Mouse (Mus musculus) embryonic facial prominence, embryonic 11.5 days (tissue): ENCODE measurements around the gene AI837181. TPM values are rescaled to one million over a fixed set of nuclear protein-coding genes. Genes with fewer than 3 reads are reported as not detected.

Source experiments
- ATAC-seq: fragments of 200-750 bp; cut with Nextera tagmentation; replicated peaks from 2 replicates; pipeline ENCODE4 v1.8.0; 2017; ENCODE audit warnings: low read depth; ENCODE audit not compliant: insufficient number of reproducible peaks, low FRiP score, low TSS enrichment
- DNase-seq: peaks from one replicate; pipeline ENCODE4 v3.0.0-alpha.2; 2015; ENCODE audit warnings: low spot score
- H3K27ac ChIP-seq: fragments of 300-500 bp; sonication (generic); replicated peaks from 2 replicates; pipeline ENCODE4 v1.5.1; 2014; ENCODE audit warnings: mild to moderate bottlenecking, low read depth, low read length, control low read depth
- H3K27me3 ChIP-seq: fragments of 300-500 bp; sonication (generic); 2 replicates; pipeline ENCODE4 v1.6.1; 2014; ENCODE audit warnings: mild to moderate bottlenecking, low read length, moderate library complexity, mixed read lengths; ENCODE audit not compliant: control insufficient read depth, insufficient read depth
- H3K36me3 ChIP-seq: fragments of 300-500 bp; sonication (generic); replicated peaks from 2 replicates; pipeline ENCODE4 v1.6.1; 2014; ENCODE audit warnings: low read depth, mild to moderate bottlenecking, low read length, moderate library complexity, mixed read lengths; ENCODE audit not compliant: control insufficient read depth, insufficient read depth
- H3K4me1 ChIP-seq: fragments of 300-500 bp; sonication (generic); 2 replicates; pipeline ENCODE4 v1.6.1; 2014; ENCODE audit warnings: low read length, mixed read lengths; ENCODE audit not compliant: control insufficient read depth, insufficient read depth
- H3K4me2 ChIP-seq: fragments of 300-500 bp; sonication (generic); 2 replicates; pipeline ENCODE4 v1.6.1; 2014; ENCODE audit warnings: low read depth, mild to moderate bottlenecking, control low read depth, low read length, moderate library complexity
- H3K4me3 ChIP-seq: fragments of 300-500 bp; sonication (generic); 2 replicates; pipeline ENCODE4 v1.5.1; 2014; ENCODE audit warnings: low read depth, low read length, control low read depth
- H3K9ac ChIP-seq: fragments of 300-500 bp; sonication (generic); replicated peaks from 2 replicates; pipeline ENCODE4 v1.6.1; 2014; ENCODE audit warnings: mild to moderate bottlenecking, control low read depth, low read length
- H3K9me3 ChIP-seq: fragments of 300-500 bp; sonication (generic); replicated peaks from 2 replicates; pipeline ENCODE4 v1.6.1; 2016; ENCODE audit warnings: mild to moderate bottlenecking, low read length, inconsistent platforms, mixed read lengths; ENCODE audit not compliant: control insufficient read depth
- WGBS: fragments of 180-500 bp; shearing (Covaris S2); extraction: QIAGEN DNeasy Blood & Tissue Kit; methylation state at CpG from one replicate; pipeline ENCODE4 v1.1.7; 2014; 5-methylcytosine and 5-hydroxymethylcytosine counted together
- polyA plus RNA-seq: library from polyadenylated mRNA; unstranded; fragments of >200 nt; fragmentation: Nextera tagmentation; extraction: Ambion mirVana; gene quantifications from 2 replicates; pipeline ENCODE4 v1.2.1, GENCODE M21; 2014

AI837181 gene
- polyA plus RNA-seq, 1 experiment from 2014 or later = 33.2 TPM

DNA sequence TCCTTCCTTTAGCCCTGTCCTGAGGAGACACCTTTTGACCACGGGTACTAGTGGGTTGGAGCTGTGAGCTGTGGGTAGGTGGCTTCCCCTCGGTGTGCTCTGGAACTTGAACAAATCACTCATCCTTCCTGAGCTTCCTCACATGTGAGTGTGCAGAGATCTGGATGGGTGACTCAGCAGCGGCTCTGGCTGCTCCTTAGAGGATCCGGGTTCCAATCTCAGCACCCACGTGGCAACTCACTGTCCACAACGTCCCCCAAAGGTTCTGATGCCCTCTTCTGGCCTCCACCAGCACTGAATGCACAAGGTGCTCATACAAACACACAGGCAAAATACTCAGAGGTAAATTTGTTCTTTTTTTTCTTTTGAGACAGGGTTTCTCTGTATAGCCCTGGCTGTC lies 26.8 kb downstream of the AI837181 start:
- ATAC-seq = no peak
- H3K4me1 ChIP-seq = peaks cover 12% of the 10 kb centered on the region
- no peaks in the 10 kb centered on the region for H3K36me3 ChIP-seq
- peaks cover 33% of the 10 kb centered on the region for H3K27me3 ChIP-seq
- H3K4me3 ChIP-seq = no peak overlapping the region
- no peak overlapping the region for H3K4me2 ChIP-seq
- no peak overlapping the region for H3K9ac ChIP-seq
- DNase-seq = no peak
- no peak overlapping the region for H3K27ac ChIP-seq
- no peaks in the 10 kb centered on the region for H3K9me3 ChIP-seq
- WGBS = 73% methylated on average over 6 of the region's 6 CpGs

DNA sequence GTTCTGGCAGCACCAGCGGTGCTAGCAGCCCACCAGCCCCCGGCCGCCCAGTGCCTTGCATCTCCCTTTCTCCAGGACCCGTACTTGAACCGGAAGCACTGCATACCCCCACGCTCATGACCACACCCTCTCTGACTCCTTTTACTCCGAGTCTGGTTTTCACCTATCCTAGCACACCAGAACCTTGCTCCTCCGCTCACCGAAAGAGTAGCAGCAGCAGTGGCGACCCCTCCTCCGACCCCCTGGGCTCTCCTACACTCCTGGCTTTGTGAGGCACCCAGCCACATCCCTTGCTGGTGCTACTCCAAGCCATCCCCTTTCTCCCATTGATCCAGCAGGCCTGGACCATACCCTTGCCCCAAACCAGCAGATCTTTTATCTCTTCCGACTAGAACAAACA lies 30.1 kb downstream of the AI837181 start:
- Histone ChIP-seq H3K4me1 (peaks cover 6% of the 10 kb centered on the region; the same call in 1 of the 2 replicates), H3K27ac (no peak overlapping the region), H3K9me3 (no peaks in the 10 kb centered on the region), H3K27me3 (peaks cover 3% of the 10 kb centered on the region; the same call in 1 of the 2 replicates), H3K4me3 (no peak overlapping the region), H3K4me2 (no peak overlapping the region), H3K9ac (no peak overlapping the region), H3K36me3 (no peaks in the 10 kb centered on the region)
- DNase-seq = no peak
- no peak for ATAC-seq
- WGBS = 87% methylated on average over 12 of the region's 12 CpGs

DNA sequence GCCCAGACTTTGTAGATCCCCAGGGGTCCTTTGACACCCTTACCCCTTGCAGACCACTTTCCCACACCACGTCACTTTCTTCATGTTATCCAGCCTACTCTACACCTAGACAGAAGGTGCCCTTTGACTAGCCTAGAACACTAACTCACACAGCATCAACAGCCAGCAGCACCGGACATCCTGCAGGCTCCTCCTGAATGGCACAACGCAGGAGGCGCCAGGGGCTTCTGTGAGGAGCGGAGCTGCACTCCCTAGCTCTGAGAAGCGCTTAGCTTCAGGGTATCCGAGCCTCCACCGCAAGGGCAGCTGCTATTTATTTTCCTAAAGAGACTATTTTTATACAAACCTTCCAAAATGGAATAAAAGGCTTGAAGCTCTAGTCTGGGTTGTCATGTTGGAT lies 30.6 kb downstream of the AI837181 start:
- Histone ChIP-seq H3K9me3 (no peaks in the 10 kb centered on the region), H3K36me3 (no peaks in the 10 kb centered on the region), H3K27ac (no peak overlapping the region), H3K4me2 (peak overlapping the region; percentile 99; the same call in 1 of the 2 replicates), H3K4me3 (no peak overlapping the region; the same call in none of the 2 replicates), H3K9ac (0 out of 2 replicates have a peak overlapping the region, but pooled peaks have one; percentile 23), H3K4me1 (peaks cover 6% of the 10 kb centered on the region; the same call in 1 of the 2 replicates), H3K27me3 (no peaks in the 10 kb centered on the region)
- no peak for ATAC-seq
- 61% methylated on average over 8 of the region's 8 CpGs for WGBS
- DNase-seq = no peak

DNA sequence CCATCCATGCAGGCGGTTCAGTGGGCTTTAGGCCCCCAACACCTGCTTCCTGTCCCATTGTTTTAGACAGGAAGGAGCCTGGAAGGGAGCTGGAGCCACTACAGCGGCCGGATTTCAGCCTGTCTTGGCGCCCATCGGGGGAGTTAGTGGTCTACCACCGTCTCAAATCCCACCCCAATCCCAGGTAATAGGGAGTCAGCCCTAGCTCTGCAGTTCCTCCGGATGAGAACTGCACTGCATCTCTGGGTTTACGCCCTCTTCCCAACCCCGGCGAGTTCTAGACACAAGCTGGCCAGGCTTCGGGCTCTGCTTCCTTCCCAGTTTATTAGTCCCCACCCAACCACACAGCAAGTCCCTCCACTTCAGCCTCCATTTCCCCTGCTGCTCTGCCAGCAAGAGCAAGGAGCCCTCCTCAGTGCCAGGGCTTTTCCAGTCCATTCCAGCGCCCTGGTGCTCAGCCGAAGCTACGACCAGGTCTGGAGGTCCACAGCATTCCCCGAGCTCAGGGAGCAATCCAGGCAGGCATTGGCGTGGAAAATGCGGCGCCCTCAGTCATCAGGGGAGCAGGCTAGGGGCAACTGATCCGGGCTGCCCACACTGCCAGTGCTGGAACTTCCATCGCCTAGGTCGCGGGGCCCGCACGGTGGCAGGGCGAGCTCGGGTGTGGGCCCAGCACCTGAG lies 31.4 kb downstream of the AI837181 start:
- ATAC-seq = no peak
- Histone ChIP-seq H3K27ac (peak overlapping the region; percentile 83), H3K27me3 (no peaks in the 10 kb centered on the region), H3K4me1 (peaks cover 6% of the 10 kb centered on the region; the same call in 1 of the 2 replicates), H3K9ac (peak overlapping the region; percentile 80), H3K4me2 (peak overlapping the region; percentile 99), H3K36me3 (no peaks in the 10 kb centered on the region), H3K9me3 (no peaks in the 10 kb centered on the region), H3K4me3 (peak overlapping the region; percentile 80)
- WGBS = 2% methylated on average over 26 of the region's 26 CpGs
- no peak for DNase-seq

DNA sequence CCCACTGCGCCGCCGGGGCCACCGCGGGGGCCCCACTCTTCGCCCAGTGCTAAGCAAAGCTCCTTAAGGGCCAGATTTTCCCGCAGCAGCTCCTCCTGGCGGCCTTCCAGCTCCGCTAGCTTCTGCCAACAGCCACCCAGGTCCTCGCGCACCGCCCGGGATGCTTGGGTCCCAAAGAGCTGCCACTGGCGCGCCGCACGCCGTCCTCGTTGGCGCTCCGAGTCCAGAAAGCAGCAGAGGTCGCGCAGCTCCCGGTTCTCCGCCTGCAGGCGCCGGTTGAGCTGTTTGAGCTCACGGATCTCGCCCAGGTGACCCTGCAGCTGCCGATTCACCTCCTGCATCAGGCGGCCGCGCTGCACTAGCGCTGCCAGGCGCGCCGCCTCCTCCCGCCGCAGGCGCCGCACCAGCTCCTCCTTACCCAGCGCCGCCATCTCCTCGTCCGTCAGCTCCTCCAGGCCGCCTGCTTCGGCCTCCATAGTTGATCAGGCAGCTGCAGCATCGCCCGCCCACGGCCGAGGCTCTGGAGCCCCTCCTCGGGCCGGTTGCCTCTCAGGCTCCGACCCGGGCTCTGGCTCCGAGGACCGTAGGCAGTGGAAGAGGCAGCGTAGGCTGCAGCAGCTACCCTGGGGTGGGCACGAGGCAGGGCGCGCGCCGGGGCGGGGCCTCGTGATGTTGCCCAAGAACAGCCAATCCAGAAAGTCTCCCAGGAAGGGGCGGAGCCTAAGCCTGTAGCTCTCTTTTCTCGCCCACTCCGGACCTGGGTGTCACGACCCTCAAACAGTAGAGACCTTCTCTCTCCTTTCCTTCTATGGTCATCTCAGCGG lies 32.2 kb downstream of the AI837181 start:
- no peaks in the 10 kb centered on the region for H3K36me3 ChIP-seq
- H3K9ac ChIP-seq = peak overlapping the region; percentile 80
- peak; percentile 96 for DNase-seq
- H3K4me2 ChIP-seq = peak overlapping the region; percentile 99
- peak overlapping the region; percentile 80 for H3K4me3 ChIP-seq
- under 1% methylated on average over 70 of the region's 70 CpGs for WGBS
- peaks cover 6% of the 10 kb centered on the region; the same call in 1 of the 2 replicates for H3K4me1 ChIP-seq
- no peaks in the 10 kb centered on the region for H3K27me3 ChIP-seq
- H3K9me3 ChIP-seq = no peaks in the 10 kb centered on the region
- H3K27ac ChIP-seq = peak overlapping the region; percentile 83
- peak; percentile 89 for ATAC-seq

DNA sequence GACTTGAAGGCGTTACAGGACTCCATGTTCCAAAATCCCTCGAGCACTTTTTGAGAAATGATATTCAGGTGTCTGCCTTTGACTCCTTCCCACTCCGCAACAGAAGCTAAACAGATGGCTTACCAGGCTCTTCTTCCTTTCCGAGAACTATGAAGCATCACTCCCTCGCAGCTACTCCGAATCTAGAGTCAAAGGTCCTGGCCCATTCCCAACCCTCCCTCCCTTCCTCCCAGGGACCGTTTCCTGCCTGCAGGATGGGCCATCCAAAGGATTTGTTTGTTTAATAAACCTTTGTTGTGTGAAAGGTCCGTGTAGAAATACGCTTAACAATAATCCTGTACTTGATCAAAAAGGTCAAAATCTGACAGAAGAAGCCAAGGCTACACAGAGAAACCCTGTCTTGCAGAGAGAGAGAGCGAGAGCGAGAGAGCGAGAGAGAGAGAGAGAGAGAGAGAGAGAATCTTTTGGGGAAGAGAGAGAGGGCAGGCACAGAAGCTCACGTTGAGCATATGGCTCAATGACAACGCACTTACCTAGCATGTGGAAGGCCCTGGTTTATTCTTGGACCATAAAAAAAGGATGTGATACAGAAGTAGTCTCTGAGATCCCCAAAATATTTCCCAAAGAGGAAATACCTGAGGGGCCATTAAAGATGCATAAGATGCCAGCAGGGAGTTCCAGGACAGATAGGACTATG lies 33.0 kb downstream of the AI837181 start, which contains the start of gene Ccdc85b:
TSS of gene Ccdc85b (minus strand) at position 149 of the 697 bp plus-strand sequence.
- WGBS = 12% methylated on average over 14 of the region's 14 CpGs
- Histone ChIP-seq H3K4me1 (peaks cover 6% of the 10 kb centered on the region; the same call in 1 of the 2 replicates), H3K9me3 (no peaks in the 10 kb centered on the region)

DNA sequence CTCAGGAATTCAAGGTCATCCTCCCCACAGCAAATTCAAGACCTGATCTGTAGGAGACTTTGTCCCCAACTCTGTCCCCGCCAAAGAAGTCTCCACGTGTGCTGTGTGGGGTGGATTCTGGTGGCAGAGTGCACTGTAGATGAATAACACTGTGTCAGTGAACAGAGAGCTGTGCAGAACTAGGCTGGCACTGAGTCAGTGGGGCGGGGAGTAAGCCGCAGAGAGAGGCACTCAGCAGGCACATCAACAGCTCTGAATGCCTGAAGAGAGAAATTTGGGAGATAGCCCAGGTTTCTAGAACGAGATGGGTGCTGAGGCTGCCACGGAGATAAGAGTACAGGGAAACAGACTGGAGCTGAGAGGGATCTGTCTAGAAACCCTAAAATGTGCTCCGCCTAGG lies 34.1 kb downstream of the AI837181 start:
- Histone ChIP-seq H3K27me3 (no peaks in the 10 kb centered on the region), H3K4me2 (0 out of 2 replicates have a peak overlapping the region, but pooled peaks have one; percentile 3), H3K27ac (no peak overlapping the region), H3K4me1 (peaks cover 6% of the 10 kb centered on the region; the same call in 1 of the 2 replicates), H3K9ac (no peak overlapping the region), H3K36me3 (no peaks in the 10 kb centered on the region; the same call in 1 of the 2 replicates), H3K4me3 (no peak overlapping the region), H3K9me3 (no peaks in the 10 kb centered on the region)
- WGBS = 65% methylated on average over 7 of the region's 7 CpGs
- DNase-seq (no peak), ATAC-seq (no peak)

More for the DNA sequence above, 33.0 kb downstream of the AI837181 start, which contains the start of gene Ccdc85b:
- H3K27ac ChIP-seq = peak within 1 kb of the TSS; percentile 83
- H3K36me3 ChIP-seq = no peaks in the 10 kb centered on the region
- ATAC-seq (no peak), DNase-seq (no peak)
- peak within 1 kb of the TSS; percentile 80 for H3K9ac ChIP-seq
- H3K4me3 ChIP-seq = peak within 1 kb of the TSS; percentile 80
- no peaks in the 10 kb centered on the region for H3K27me3 ChIP-seq
- H3K4me2 ChIP-seq = peak within 1 kb of the TSS; percentile 99
